20 mouse cellular contexts compared by ENCODE assay signal in genomic region chr11:104536843-104537242, GRCm38 (mm10). TPM values are rescaled to one million over a fixed set of nuclear protein-coding genes. Genes with fewer than 3 reads are reported as not detected.
DNase-seq lines count a peak whose midpoint lies in the region; ATAC-seq lines count a peak whose summit lies in the region.
"Had no signal": no experiment of that assay in that cellular context is flagged by ENCODE, and none has a peak within 500 bp of the region (broad histone marks: within the 10 kb centered on the region; RNA-seq: fewer than 3 reads in every experiment).

No protein-coding gene starts in this region.

- H3K27me3 ChIP-seq in intestine, embryonic 16.5 days (replicated peaks; ENCODE audit: control insufficient read depth, insufficient read depth, low read length), result no peaks in the 10 kb centered on the region
- H3K27me3 ChIP-seq in intestine, embryonic 15.5 days (replicated peaks), result no peaks in the 10 kb centered on the region
- H3K27me3 ChIP-seq in liver, embryonic 11.5 days (replicated peaks; ENCODE audit: control insufficient read depth, insufficient read depth, low read length), result no peaks in the 10 kb centered on the region
- no peaks in the 10 kb centered on the region for H3K27me3 ChIP-seq in liver, embryonic 15.5 days
- no peaks in the 10 kb centered on the region for H3K27me3 ChIP-seq in midbrain, embryonic 15.5 days (replicated peaks)
- H3K27me3 ChIP-seq: embryonic facial prominence, embryonic 12.5 days; heart, embryonic 13.5 days; hindbrain, embryonic 15.5 days had no signal

- 75% methylated on average over 2 of the region's 2 CpGs for WGBS in intestine, embryonic 16.5 days
- 66% methylated on average over 2 of the region's 2 CpGs for WGBS in intestine, embryonic 15.5 days
- WGBS in liver, embryonic 11.5 days, result 63% methylated on average over 2 of the region's 2 CpGs
- 8% methylated on average over 2 of the region's 2 CpGs for WGBS in liver, embryonic 15.5 days (ENCODE audit: insufficient replicate concordance)
- WGBS in midbrain, embryonic 15.5 days, result 100% methylated on average over 2 of the region's 2 CpGs

- H3K9me3 ChIP-seq in intestine, embryonic 16.5 days (ENCODE audit: control insufficient read depth, low read length), result no peaks in the 10 kb centered on the region
- no peaks in the 10 kb centered on the region for H3K9me3 ChIP-seq in intestine, embryonic 15.5 days
- no peaks in the 10 kb centered on the region for H3K9me3 ChIP-seq in liver, embryonic 11.5 days (ENCODE audit: control insufficient read depth, low read length)
- no peaks in the 10 kb centered on the region for H3K9me3 ChIP-seq in liver, embryonic 15.5 days (replicated peaks)
- no peaks in the 10 kb centered on the region for H3K9me3 ChIP-seq in midbrain, embryonic 15.5 days
- H3K9me3 ChIP-seq: embryonic facial prominence, embryonic 12.5 days; heart, embryonic 13.5 days; hindbrain, embryonic 15.5 days had no signal

- peak; percentile 50; the same call in 1 of the 2 replicates for ATAC-seq in intestine, embryonic 16.5 days
- ATAC-seq in intestine, embryonic 15.5 days, result no peak
- ATAC-seq in liver, embryonic 11.5 days (replicated peaks; ENCODE audit: low FRiP score), result peak; percentile 78
- peak; percentile 66 for ATAC-seq in liver, embryonic 15.5 days (ENCODE audit: insufficient read depth)
- ATAC-seq in megakaryocyte-erythroid progenitor cell, adult 5-6 weeks (replicated peaks; ENCODE audit: low FRiP score, low TSS enrichment, poor library complexity, severe bottlenecking), result peak; percentile 94
- no peak for ATAC-seq in erythroblast, adult 5-6 weeks (replicated peaks; ENCODE audit: low FRiP score, poor library complexity, severe bottlenecking)
- no peak for ATAC-seq in midbrain, embryonic 15.5 days (replicated peaks)
- ATAC-seq: forebrain, embryonic 14.5 days had no signal

- no peak overlapping the region for H3K4me2 ChIP-seq in intestine, embryonic 16.5 days (ENCODE audit: low read depth, low read length)
- H3K4me2 ChIP-seq in intestine, embryonic 15.5 days (replicated peaks), result no peak overlapping the region
- H3K4me2 ChIP-seq in liver, embryonic 11.5 days, result no peak overlapping the region
- H3K4me2 ChIP-seq in liver, embryonic 15.5 days, result no peak overlapping the region
- no peak overlapping the region for H3K4me2 ChIP-seq in midbrain, embryonic 15.5 days
- H3K4me2 ChIP-seq: embryonic facial prominence, embryonic 12.5 days; heart, embryonic 13.5 days; hindbrain, embryonic 15.5 days had no signal

- peaks cover 5% of the 10 kb centered on the region; the same call in 1 of the 2 replicates for H3K36me3 ChIP-seq in intestine, embryonic 16.5 days (ENCODE audit: control insufficient read depth, insufficient read depth, low read length)
- H3K36me3 ChIP-seq in intestine, embryonic 15.5 days, result peaks cover 8% of the 10 kb centered on the region
- H3K36me3 ChIP-seq in liver, embryonic 11.5 days (ENCODE audit: control insufficient read depth, insufficient read depth, low read length), result peaks cover 14% of the 10 kb centered on the region
- H3K36me3 ChIP-seq in liver, embryonic 15.5 days (replicated peaks), result peaks cover 56% of the 10 kb centered on the region
- H3K36me3 ChIP-seq in midbrain, embryonic 15.5 days (replicated peaks), result peaks cover 24% of the 10 kb centered on the region

- no peak overlapping the region for H3K4me3 ChIP-seq in intestine, embryonic 16.5 days (ENCODE audit: low read length)
- H3K4me3 ChIP-seq in intestine, embryonic 15.5 days (replicated peaks), result no peak overlapping the region
- H3K4me3 ChIP-seq in liver, embryonic 11.5 days (ENCODE audit: low read depth, low read length), result no peak overlapping the region
- no peak overlapping the region for H3K4me3 ChIP-seq in liver, embryonic 15.5 days (replicated peaks)
- no peak overlapping the region for H3K4me3 ChIP-seq in midbrain, embryonic 15.5 days
- H3K4me3 ChIP-seq: embryonic facial prominence, embryonic 12.5 days; gastrocnemius, adult 2 months; heart, embryonic 13.5 days; hindbrain, embryonic 15.5 days had no signal

- no peaks in the 10 kb centered on the region for H3K4me1 ChIP-seq in intestine, embryonic 16.5 days (ENCODE audit: control insufficient read depth, insufficient read depth, low read length)
- no peaks in the 10 kb centered on the region for H3K4me1 ChIP-seq in intestine, embryonic 15.5 days (replicated peaks)
- H3K4me1 ChIP-seq in liver, embryonic 11.5 days (replicated peaks; ENCODE audit: control insufficient read depth, insufficient read depth, low read length), result peaks cover 16% of the 10 kb centered on the region
- H3K4me1 ChIP-seq in liver, embryonic 15.5 days (replicated peaks), result peaks cover 39% of the 10 kb centered on the region
- no peaks in the 10 kb centered on the region for H3K4me1 ChIP-seq in midbrain, embryonic 15.5 days
- H3K4me1 ChIP-seq: embryonic facial prominence, embryonic 12.5 days; hindbrain, embryonic 15.5 days had no signal

- no peak overlapping the region for H3K9ac ChIP-seq in intestine, embryonic 16.5 days (ENCODE audit: low read depth, low read length)
- H3K9ac ChIP-seq in intestine, embryonic 15.5 days, result no peak overlapping the region
- no peak overlapping the region for H3K9ac ChIP-seq in liver, embryonic 11.5 days (ENCODE audit: low read depth, low read length)
- no peak overlapping the region for H3K9ac ChIP-seq in liver, embryonic 15.5 days
- no peak overlapping the region for H3K9ac ChIP-seq in midbrain, embryonic 15.5 days
- H3K9ac ChIP-seq: embryonic facial prominence, embryonic 12.5 days; heart, embryonic 13.5 days; hindbrain, embryonic 15.5 days had no signal

- H3K27ac ChIP-seq in intestine, embryonic 16.5 days (ENCODE audit: low read length), result no peak overlapping the region
- H3K27ac ChIP-seq in intestine, embryonic 15.5 days, result no peak overlapping the region
- no peak overlapping the region for H3K27ac ChIP-seq in liver, embryonic 11.5 days (ENCODE audit: low read depth, low read length)
- H3K27ac ChIP-seq in liver, embryonic 15.5 days (replicated peaks), result 0 out of 2 replicates have a peak overlapping the region, but pooled peaks have one; percentile 0
- H3K27ac ChIP-seq in midbrain, embryonic 15.5 days, result no peak overlapping the region
- H3K27ac ChIP-seq: embryonic facial prominence, embryonic 12.5 days; gastrocnemius, adult 2 months; heart, embryonic 13.5 days; hindbrain, embryonic 15.5 days had no signal

- DNase-seq in liver, embryonic 11.5 days (ENCODE audit: low spot score), result no peak
- no peak for DNase-seq in right cerebral cortex, postnatal 14 days
- DNase-seq: adrenal gland, adult 2 months; adrenal gland, postnatal 25 days; cerebellum, adult 2 months; cerebellum, postnatal 10 days; gastrocnemius, adult 2 months; gastrocnemius, postnatal 25 days; heart, adult 11 months; heart, postnatal 36 days had no signal

RNA-seq across cellular contexts. Expression of gene Cdc27, which starts 13.6 kb away (rescaled TPM):
- polyA plus RNA-seq in intestine, embryonic 16.5 days (2015; fragmentation: Nextera tagmentation; extraction: Ambion mirVana), result 20.5 and 24.4 TPM in 2 replicates
- 31.2 and 33.8 TPM in 2 replicates for polyA plus RNA-seq in intestine, embryonic 15.5 days (2015; fragmentation: Nextera tagmentation; extraction: Ambion mirVana)
- 41.6 and 45.9 TPM in 2 replicates for polyA plus RNA-seq in liver, embryonic 11.5 days (2014; fragmentation: Nextera tagmentation; extraction: Ambion mirVana)
- 19.4 and 20.2 TPM in 2 replicates for polyA plus RNA-seq in liver, embryonic 15.5 days (2015; fragmentation: Nextera tagmentation; extraction: Ambion mirVana)
- total RNA-seq in megakaryocyte-erythroid progenitor cell, adult 5-6 weeks (2014; fragmentation: Nextera tagmentation), result 48.1 and 55.5 TPM in 2 replicates
- total RNA-seq in megakaryocyte-erythroid progenitor cell, adult 5-6 weeks (2017), result 60.2 and 67.4 TPM in 2 replicates
- total RNA-seq in erythroblast, adult 5-6 weeks (2015; ENCODE audit: low replicate concordance), result 32.6 and 41.5 TPM in 2 replicates
- 23.7 and 28.3 TPM in 2 replicates for total RNA-seq in erythroblast, adult 5-6 weeks (2017; ENCODE audit: low replicate concordance)
- 34.7 and 41.4 TPM in 2 replicates for polyA plus RNA-seq in midbrain, embryonic 15.5 days (2015; fragmentation: Nextera tagmentation; extraction: Ambion mirVana)

RNA-seq across cellular contexts. Expression of gene Myl4, which starts 13.6 kb away (rescaled TPM):
- polyA plus RNA-seq in intestine, embryonic 16.5 days (2015; fragmentation: Nextera tagmentation; extraction: Ambion mirVana), result 4.7 and 6.3 TPM in 2 replicates
- polyA plus RNA-seq in intestine, embryonic 15.5 days (2015; fragmentation: Nextera tagmentation; extraction: Ambion mirVana), result 4.3 and 6.4 TPM in 2 replicates
- 11.9 and 30.4 TPM in 2 replicates for polyA plus RNA-seq in liver, embryonic 11.5 days (2014; fragmentation: Nextera tagmentation; extraction: Ambion mirVana)
- 8.2 and 14.6 TPM in 2 replicates for polyA plus RNA-seq in liver, embryonic 15.5 days (2015; fragmentation: Nextera tagmentation; extraction: Ambion mirVana)
- total RNA-seq in megakaryocyte-erythroid progenitor cell, adult 5-6 weeks (2014; fragmentation: Nextera tagmentation), result 1.4 and 2.5 TPM in 2 replicates
- total RNA-seq in megakaryocyte-erythroid progenitor cell, adult 5-6 weeks (2017), result not detected in 2 replicates
- not detected in 2 replicates for total RNA-seq in erythroblast, adult 5-6 weeks (2015; ENCODE audit: low replicate concordance)
- not detected in 2 replicates for total RNA-seq in erythroblast, adult 5-6 weeks (2017; ENCODE audit: low replicate concordance)
- polyA plus RNA-seq in midbrain, embryonic 15.5 days (2015; fragmentation: Nextera tagmentation; extraction: Ambion mirVana), result 2.6 and 6.2 TPM in 2 replicates

Comparison
In these comparisons a context has a peak if more than half of its experiments do, and no peak if none do; other contexts are left out.
1. ATAC-seq: peak in intestine, embryonic 16.5 days (single experiment), liver, embryonic 11.5 days (single experiment), liver, embryonic 15.5 days (single experiment) and megakaryocyte-erythroid progenitor cell, adult 5-6 weeks (single experiment); none in intestine, embryonic 15.5 days (single experiment), erythroblast, adult 5-6 weeks (single experiment) and midbrain, embryonic 15.5 days (single experiment).